Mouse (Mus musculus): Measurements from ENCODE around the gene Smco2. TPM values are rescaled to one million over a fixed set of nuclear protein-coding genes. Genes with fewer than 3 reads are reported as not detected.
"Not testable (repeated sequence)": the region's sequence is repeated elsewhere in the genome, so short reads cannot be mapped to it uniquely, and the experiment has no call there.

Smco2 gene
- polyA plus RNA-seq, 1 experiment from 2014 or later, result not detected

- Histone ChIP-seq H3K27ac (ENCODE audit: low read length) (no peak overlapping the region), H3K4me3 (ENCODE audit: low read depth, low read length) (no peak overlapping the region), H3K4me2 (replicated peaks; ENCODE audit: low read depth, low read length) (no peak overlapping the region), H3K4me1 (ENCODE audit: insufficient read depth, low read depth, low read length) (no peaks in the 10 kb centered on the region), H3K9me3 (ENCODE audit: low read length) (no peaks in the 10 kb centered on the region), H3K36me3 (ENCODE audit: insufficient read depth, low read length) (no peaks in the 10 kb centered on the region), H3K9ac (replicated peaks; ENCODE audit: low read depth) (no peak overlapping the region), H3K27me3 (replicated peaks; ENCODE audit: insufficient read depth, low read length) (no peaks in the 10 kb centered on the region)
- ATAC-seq (no peak), DNase-seq (ENCODE audit: low spot score) (no peak)
- WGBS, result 71% methylated on average over 3 of the region's 3 CpGs
- TF ChIP-seq CTCF (IDR thresholded peaks at IDR 0.05) (no peak), EP300 (IDR thresholded peaks at IDR 0.05) (no peak)
Observed at GRCm38 (mm10) chr6:146848281-146848680, 1.6 kb upstream of the Smco2 start.

- Histone ChIP-seq H3K36me3 (ENCODE audit: insufficient read depth, low read length) (no peaks in the 10 kb centered on the region), H3K9ac (replicated peaks; ENCODE audit: low read depth) (no peak overlapping the region), H3K4me1 (ENCODE audit: insufficient read depth, low read depth, low read length) (no peaks in the 10 kb centered on the region), H3K4me3 (ENCODE audit: low read depth, low read length) (no peak overlapping the region), H3K9me3 (ENCODE audit: low read length) (no peaks in the 10 kb centered on the region), H3K27me3 (replicated peaks; ENCODE audit: insufficient read depth, low read length) (no peaks in the 10 kb centered on the region), H3K27ac (ENCODE audit: low read length) (no peak overlapping the region), H3K4me2 (replicated peaks; ENCODE audit: low read depth, low read length) (no peak overlapping the region)
- WGBS, result 62% methylated on average over 3 of the region's 3 CpGs
- TF ChIP-seq EP300 (IDR thresholded peaks at IDR 0.05) (no peak), CTCF (IDR thresholded peaks at IDR 0.05) (no peak)
- peak; percentile 63 for ATAC-seq
- peak; percentile 56 for DNase-seq (ENCODE audit: low spot score)
Observed at GRCm38 (mm10) chr6:146851916-146852315, 2.0 kb downstream of the Smco2 start.

GRCm38 (mm10) chr6:146852739-146853138 lies 2.8 kb downstream of the Smco2 start:
- no peak overlapping the region for H3K27ac ChIP-seq (ENCODE audit: low read length)
- ATAC-seq (no peak), DNase-seq (ENCODE audit: low spot score) (peak; percentile 70)
- no peaks in the 10 kb centered on the region for H3K9me3 ChIP-seq (ENCODE audit: low read length)
- H3K9ac ChIP-seq (replicated peaks; ENCODE audit: low read depth), result no peak overlapping the region
- H3K36me3 ChIP-seq (ENCODE audit: insufficient read depth, low read length), result no peaks in the 10 kb centered on the region
- H3K4me1 ChIP-seq (ENCODE audit: insufficient read depth, low read depth, low read length), result no peaks in the 10 kb centered on the region
- no peak overlapping the region for H3K4me2 ChIP-seq (replicated peaks; ENCODE audit: low read depth, low read length)
- WGBS, result 46% methylated on average over 4 of the region's 4 CpGs
- TF ChIP-seq EP300 (IDR thresholded peaks at IDR 0.05), result no peak
- TF ChIP-seq CTCF (IDR thresholded peaks at IDR 0.05), result no peak
- no peak overlapping the region for H3K4me3 ChIP-seq (ENCODE audit: low read depth, low read length)
- H3K27me3 ChIP-seq (replicated peaks; ENCODE audit: insufficient read depth, low read length), result no peaks in the 10 kb centered on the region

GRCm38 (mm10) chr6:146855185-146855584 lies 5.3 kb downstream of the Smco2 start:
- 0 out of 2 replicates have a peak, but pooled peaks have one; percentile 28 for ATAC-seq
- H3K36me3 ChIP-seq (ENCODE audit: insufficient read depth, low read length), result no peaks in the 10 kb centered on the region
- H3K27ac ChIP-seq (ENCODE audit: low read length), result no peak overlapping the region
- H3K4me2 ChIP-seq (replicated peaks; ENCODE audit: low read depth, low read length), result no peak overlapping the region
- no peaks in the 10 kb centered on the region for H3K9me3 ChIP-seq (ENCODE audit: low read length)
- no peak overlapping the region for H3K9ac ChIP-seq (replicated peaks; ENCODE audit: low read depth)
- no peak overlapping the region for H3K4me3 ChIP-seq (ENCODE audit: low read depth, low read length)
- no peak for DNase-seq (ENCODE audit: low spot score)
- H3K27me3 ChIP-seq (replicated peaks; ENCODE audit: insufficient read depth, low read length), result no peaks in the 10 kb centered on the region
- WGBS, result 94% methylated on average over 9 of the region's 9 CpGs
- no peaks in the 10 kb centered on the region for H3K4me1 ChIP-seq (ENCODE audit: insufficient read depth, low read depth, low read length)
- TF ChIP-seq CTCF (IDR thresholded peaks at IDR 0.05) (no peak), EP300 (IDR thresholded peaks at IDR 0.05) (no peak)

- ATAC-seq, result no peak
Observed at GRCm38 (mm10) chr6:146857386-146857785, 7.5 kb downstream of the Smco2 start.

GRCm38 (mm10) chr6:146863154-146863553 lies 13.2 kb downstream of the Smco2 start:
- H3K27me3 ChIP-seq (replicated peaks; ENCODE audit: insufficient read depth, low read length), result no peaks in the 10 kb centered on the region
- H3K4me1 ChIP-seq (ENCODE audit: insufficient read depth, low read depth, low read length), result no peaks in the 10 kb centered on the region
- H3K36me3 ChIP-seq (ENCODE audit: insufficient read depth, low read length), result no peaks in the 10 kb centered on the region
- WGBS, result 90% methylated on average over 2 of the region's 2 CpGs
- H3K9me3 ChIP-seq (ENCODE audit: low read length), result no peaks in the 10 kb centered on the region
- ATAC-seq, result no peak
- H3K4me2 ChIP-seq (replicated peaks; ENCODE audit: low read depth, low read length), result no peak overlapping the region
- DNase-seq (ENCODE audit: low spot score), result no peak
- TF ChIP-seq EP300 (IDR thresholded peaks at IDR 0.05), result no peak
- H3K4me3 ChIP-seq (ENCODE audit: low read depth, low read length), result no peak overlapping the region
- no peak overlapping the region for H3K9ac ChIP-seq (replicated peaks; ENCODE audit: low read depth)
- H3K27ac ChIP-seq (ENCODE audit: low read length), result no peak overlapping the region

More at GRCm38 (mm10) chr6:146857386-146857785, 7.5 kb downstream of the Smco2 start:
- no peak overlapping the region for H3K4me3 ChIP-seq (ENCODE audit: low read depth, low read length)
- no peaks in the 10 kb centered on the region for H3K27me3 ChIP-seq (replicated peaks; ENCODE audit: insufficient read depth, low read length)
- TF ChIP-seq CTCF (IDR thresholded peaks at IDR 0.05) (no peak), EP300 (IDR thresholded peaks at IDR 0.05) (no peak)
- no peaks in the 10 kb centered on the region for H3K9me3 ChIP-seq (ENCODE audit: low read length)
- H3K36me3 ChIP-seq (ENCODE audit: insufficient read depth, low read length), result no peaks in the 10 kb centered on the region
- WGBS, result 67% methylated on average over 2 of the region's 2 CpGs
- no peak overlapping the region for H3K9ac ChIP-seq (replicated peaks; ENCODE audit: low read depth)
- H3K27ac ChIP-seq (ENCODE audit: low read length), result no peak overlapping the region
- no peak overlapping the region for H3K4me2 ChIP-seq (replicated peaks; ENCODE audit: low read depth, low read length)
- DNase-seq (ENCODE audit: low spot score), result no peak
- H3K4me1 ChIP-seq (ENCODE audit: insufficient read depth, low read depth, low read length), result no peaks in the 10 kb centered on the region

GRCm38 (mm10) chr6:146864370-146864769 lies 14.5 kb downstream of the Smco2 start:
- H3K4me1 ChIP-seq (ENCODE audit: insufficient read depth, low read depth, low read length); H3K27ac ChIP-seq (ENCODE audit: low read length); H3K27me3 ChIP-seq (replicated peaks; ENCODE audit: insufficient read depth, low read length); DNase-seq (ENCODE audit: low spot score); H3K9me3 ChIP-seq (ENCODE audit: low read length); H3K4me3 ChIP-seq (ENCODE audit: low read depth, low read length); H3K36me3 ChIP-seq (ENCODE audit: insufficient read depth, low read length); ATAC-seq; H3K4me2 ChIP-seq (replicated peaks; ENCODE audit: low read depth, low read length); H3K9ac ChIP-seq (replicated peaks; ENCODE audit: low read depth): not testable (repeated sequence)
- 91% methylated on average over 2 of the region's 5 CpGs for WGBS

Data from lung, postnatal 0 days (tissue).